Mouse (Mus musculus) intestine, embryonic 14.5 days (tissue): ENCODE measurements around the gene Vti1a. TPM values are rescaled to one million over a fixed set of nuclear protein-coding genes. Genes with fewer than 3 reads are reported as not detected.

Experiments used
- ATAC-seq: fragments of 200-750 bp; cut with Nextera tagmentation; replicated peaks from 2 replicates; pipeline ENCODE4 v1.8.0; 2017; ENCODE audit warnings: low read depth, moderate number of reproducible peaks, moderate TSS enrichment, moderate library complexity; ENCODE audit not compliant: low FRiP score, low TSS enrichment
- DNase-seq: peaks from one replicate; pipeline ENCODE4 v3.0.0-alpha.2; 2018; ENCODE audit warnings: low spot score
- H3K27ac ChIP-seq: fragments of 300-500 bp; sonication (generic); 2 replicates; pipeline ENCODE4 v1.5.1; 2014; ENCODE audit warnings: low read depth, mild to moderate bottlenecking, control low read depth
- H3K27me3 ChIP-seq: fragments of 300-500 bp; sonication (generic); replicated peaks from 2 replicates; pipeline ENCODE4 v1.6.1; 2014; ENCODE audit warnings: low read length, control low read depth; ENCODE audit not compliant: control insufficient read depth, insufficient read depth
- H3K36me3 ChIP-seq: fragments of 300-500 bp; sonication (generic); 2 replicates; pipeline ENCODE4 v1.6.1; 2014; ENCODE audit warnings: low read length, control low read depth; ENCODE audit not compliant: control insufficient read depth, insufficient read depth
- H3K4me1 ChIP-seq: fragments of 300-500 bp; sonication (generic); replicated peaks from 2 replicates; pipeline ENCODE4 v1.6.1; 2014; ENCODE audit warnings: low read length, control low read depth, mixed read lengths; ENCODE audit not compliant: control insufficient read depth, insufficient read depth
- H3K4me2 ChIP-seq: fragments of 300-500 bp; sonication (generic); 2 replicates; pipeline ENCODE4 v1.6.1; 2014; ENCODE audit warnings: low read length
- H3K4me3 ChIP-seq: fragments of 300-500 bp; sonication (generic); 2 replicates; pipeline ENCODE4 v1.5.1; 2014; ENCODE audit warnings: low read depth, low read length, control low read depth, mixed read lengths
- H3K9ac ChIP-seq: fragments of 300-500 bp; sonication (generic); 2 replicates; pipeline ENCODE4 v1.6.1; 2014; ENCODE audit warnings: mild to moderate bottlenecking, low read length
- H3K9me3 ChIP-seq: fragments of 300-500 bp; sonication (generic); 2 replicates; pipeline ENCODE4 v1.6.1; 2016; ENCODE audit warnings: low read length, control low read depth; ENCODE audit not compliant: control insufficient read depth
- WGBS: fragments of 180-500 bp; shearing (Covaris S2); extraction: QIAGEN DNeasy Blood & Tissue Kit; methylation state at CpG from one replicate; pipeline ENCODE4 v1.1.7; 2014; 5-methylcytosine and 5-hydroxymethylcytosine counted together
- polyA plus RNA-seq: library from polyadenylated mRNA; unstranded; fragments of >200 nt; fragmentation: Nextera tagmentation; extraction: Ambion mirVana; gene quantifications from 2 replicates; pipeline ENCODE4 v1.2.1, GENCODE M21; 2014

The Vti1a gene
- polyA plus RNA-seq, 1 experiment from 2014 or later, result 23.5 TPM

- no peak overlapping the region for H3K27ac ChIP-seq
- H3K36me3 ChIP-seq, result peaks cover 8% of the 10 kb centered on the region; the same call in 1 of the 2 replicates
- ATAC-seq (no peak), DNase-seq (peak; percentile 41)
- H3K27me3 ChIP-seq, result no peaks in the 10 kb centered on the region
- H3K4me1 ChIP-seq, result peaks cover 7% of the 10 kb centered on the region
- no peak overlapping the region for H3K4me3 ChIP-seq
- WGBS, result 72% methylated on average over 5 of the region's 5 CpGs
- no peak overlapping the region for H3K4me2 ChIP-seq
- no peaks in the 10 kb centered on the region for H3K9me3 ChIP-seq
- H3K9ac ChIP-seq, result no peak overlapping the region
These were observed 3.4 kb downstream of the Vti1a start for GRCm38 (mm10) chr19:55319521-55319920.

GRCm38 (mm10) chr19:55322604-55323003 is 6.5 kb downstream of the Vti1a start:
- Histone ChIP-seq H3K9me3 (no peaks in the 10 kb centered on the region), H3K4me2 (no peak overlapping the region), H3K4me1 (no peaks in the 10 kb centered on the region), H3K36me3 (peaks cover 16% of the 10 kb centered on the region; the same call in 1 of the 2 replicates), H3K9ac (no peak overlapping the region), H3K27ac (no peak overlapping the region), H3K27me3 (no peaks in the 10 kb centered on the region), H3K4me3 (no peak overlapping the region)
- ATAC-seq (no peak), DNase-seq (no peak)
- WGBS, result 92% methylated on average over 8 of the region's 8 CpGs

GRCm38 (mm10) chr19:55327510-55327909 is 11.4 kb downstream of the Vti1a start:
- Histone ChIP-seq H3K4me1 (no peaks in the 10 kb centered on the region), H3K36me3 (peaks cover 32% of the 10 kb centered on the region), H3K27ac (no peak overlapping the region), H3K27me3 (no peaks in the 10 kb centered on the region), H3K9me3 (no peaks in the 10 kb centered on the region), H3K4me3 (no peak overlapping the region), H3K9ac (no peak overlapping the region), H3K4me2 (no peak overlapping the region)
- no peak for DNase-seq
- WGBS, result 86% methylated on average over 4 of the region's 4 CpGs
- ATAC-seq, result no peak

- Histone ChIP-seq H3K4me2 (no peak overlapping the region), H3K36me3 (peaks cover 18% of the 10 kb centered on the region), H3K4me1 (no peaks in the 10 kb centered on the region), H3K27ac (no peak overlapping the region), H3K27me3 (no peaks in the 10 kb centered on the region), H3K9ac (no peak overlapping the region), H3K9me3 (no peaks in the 10 kb centered on the region), H3K4me3 (no peak overlapping the region)
- ATAC-seq (no peak), DNase-seq (no peak)
- 89% methylated on average over 5 of the region's 5 CpGs for WGBS
These were observed 15.7 kb downstream of the Vti1a start for GRCm38 (mm10) chr19:55331776-55332175.

- H3K27me3 ChIP-seq, result no peaks in the 10 kb centered on the region
- no peak overlapping the region for H3K27ac ChIP-seq
- H3K9me3 ChIP-seq, result no peaks in the 10 kb centered on the region
- H3K36me3 ChIP-seq, result peaks cover 18% of the 10 kb centered on the region
- no peaks in the 10 kb centered on the region for H3K4me1 ChIP-seq
- 88% methylated on average over 8 of the region's 8 CpGs for WGBS
- peak; percentile 70 for ATAC-seq
- H3K9ac ChIP-seq, result no peak overlapping the region
- no peak overlapping the region for H3K4me2 ChIP-seq
- H3K4me3 ChIP-seq, result no peak overlapping the region
- peak; percentile 74 for DNase-seq
These were observed 16.7 kb downstream of the Vti1a start for GRCm38 (mm10) chr19:55332641-55333268.

- ATAC-seq, result no peak
- no peaks in the 10 kb centered on the region for H3K27me3 ChIP-seq
- no peak overlapping the region for H3K9ac ChIP-seq
- no peaks in the 10 kb centered on the region for H3K36me3 ChIP-seq
- no peak overlapping the region for H3K27ac ChIP-seq
- no peak overlapping the region for H3K4me3 ChIP-seq
- 93% methylated on average over 1 of the region's 1 CpGs for WGBS
- H3K9me3 ChIP-seq, result no peaks in the 10 kb centered on the region
- DNase-seq, result no peak
- H3K4me1 ChIP-seq, result no peaks in the 10 kb centered on the region
- H3K4me2 ChIP-seq, result no peak overlapping the region
These were observed 19.8 kb downstream of the Vti1a start for GRCm38 (mm10) chr19:55335881-55336280.

- WGBS, result 87% methylated on average over 12 of the region's 12 CpGs
- H3K4me2 ChIP-seq, result no peak overlapping the region
- ATAC-seq (no peak), DNase-seq (no peak)
- H3K36me3 ChIP-seq, result no peaks in the 10 kb centered on the region
- H3K27ac ChIP-seq, result no peak overlapping the region
- H3K4me3 ChIP-seq, result no peak overlapping the region
- H3K4me1 ChIP-seq, result no peaks in the 10 kb centered on the region
- H3K9me3 ChIP-seq, result no peaks in the 10 kb centered on the region
- no peak overlapping the region for H3K9ac ChIP-seq
- H3K27me3 ChIP-seq, result no peaks in the 10 kb centered on the region
These were observed 20.3 kb downstream of the Vti1a start for GRCm38 (mm10) chr19:55336441-55336840.

- Histone ChIP-seq H3K4me1 (no peaks in the 10 kb centered on the region), H3K4me3 (no peak overlapping the region), H3K27me3 (no peaks in the 10 kb centered on the region), H3K36me3 (0 out of 2 replicates have a peak, but pooled peaks cover 3% of the 10 kb centered on the region), H3K9ac (no peak overlapping the region), H3K9me3 (no peaks in the 10 kb centered on the region), H3K4me2 (no peak overlapping the region), H3K27ac (no peak overlapping the region)
- no peak for ATAC-seq
- 71% methylated on average over 9 of the region's 9 CpGs for WGBS
- DNase-seq, result no peak
These were observed 21.0 kb downstream of the Vti1a start for GRCm38 (mm10) chr19:55337066-55337465.

- Histone ChIP-seq H3K4me3 (no peak overlapping the region), H3K27me3 (no peaks in the 10 kb centered on the region), H3K4me2 (no peak overlapping the region), H3K4me1 (no peaks in the 10 kb centered on the region), H3K27ac (no peak overlapping the region), H3K9me3 (no peaks in the 10 kb centered on the region), H3K9ac (no peak overlapping the region), H3K36me3 (0 out of 2 replicates have a peak, but pooled peaks cover 3% of the 10 kb centered on the region)
- no peak for ATAC-seq
- 78% methylated on average over 10 of the region's 10 CpGs for WGBS
- DNase-seq, result no peak
These were observed 21.6 kb downstream of the Vti1a start for GRCm38 (mm10) chr19:55337664-55338063.
